Mouse (Mus musculus) liver, postnatal 0 days (tissue): Measurements from ENCODE around the gene 9930111J21Rik1. TPM values are rescaled to one million over a fixed set of nuclear protein-coding genes. Genes with fewer than 3 reads are reported as not detected.
A peak's percentile ranks its signal among the peaks of the same experiment; 100 is the strongest.
"Not testable (repeated sequence)": the region's sequence is repeated elsewhere in the genome, so short reads cannot be mapped to it uniquely, and the experiment has no call there.

Experiments used
- ATAC-seq: fragments of 200-750 bp; cut with Nextera tagmentation; 2 replicates; pipeline ENCODE4 v1.8.0; 2017; ENCODE audit warnings: mild to moderate bottlenecking, moderate library complexity
- DNase-seq: peaks from one replicate; pipeline ENCODE4 v3.0.0-alpha.2; 2016
- H3K27ac ChIP-seq: fragments of 300-500 bp; sonication (generic); 2 replicates; pipeline ENCODE4 v1.5.1; 2014; ENCODE audit warnings: antibody characterized with exemption, moderate library complexity, mild to moderate bottlenecking, low read depth
- H3K27me3 ChIP-seq: fragments of 300-500 bp; sonication (generic); 2 replicates; pipeline ENCODE4 v1.6.1; 2014; ENCODE audit warnings: low read length, control low read depth, mixed read lengths; ENCODE audit not compliant: insufficient read depth
- H3K36me3 ChIP-seq: fragments of 300-500 bp; sonication (generic); replicated peaks from 2 replicates; pipeline ENCODE4 v1.6.1; 2014; ENCODE audit warnings: mild to moderate bottlenecking, control low read depth, low read length, moderate library complexity, mixed read lengths; ENCODE audit not compliant: insufficient read depth
- H3K4me1 ChIP-seq: fragments of 300-500 bp; sonication (generic); 2 replicates; pipeline ENCODE4 v1.6.1; 2014; ENCODE audit warnings: antibody characterized with exemption, mild to moderate bottlenecking, control low read depth; ENCODE audit not compliant: insufficient read depth
- H3K4me2 ChIP-seq: fragments of 300-500 bp; sonication (generic); 2 replicates; pipeline ENCODE4 v1.6.1; 2014; ENCODE audit warnings: low read depth, mild to moderate bottlenecking, low read length, moderate library complexity, mixed read lengths
- H3K4me3 ChIP-seq: fragments of 300-500 bp; sonication (generic); 2 replicates; pipeline ENCODE4 v1.5.1; 2014; ENCODE audit warnings: low read depth, low read length
- H3K9ac ChIP-seq: fragments of 300-500 bp; sonication (generic); replicated peaks from 2 replicates; pipeline ENCODE4 v1.6.1; 2014; ENCODE audit warnings: mild to moderate bottlenecking, moderate library complexity
- H3K9me3 ChIP-seq: fragments of 300-500 bp; sonication (generic); 2 replicates; pipeline ENCODE4 v1.6.1; 2016; ENCODE audit warnings: mild to moderate bottlenecking, control low read depth, low read length, mixed read lengths
- WGBS: fragments of 180-500 bp; shearing (Covaris S2); extraction: QIAGEN DNeasy Blood & Tissue Kit; methylation state at CpG from one replicate; pipeline ENCODE4 v1.1.7; 2014; ENCODE audit not compliant: insufficient replicate concordance; 5-methylcytosine and 5-hydroxymethylcytosine counted together
- polyA plus RNA-seq: library from polyadenylated mRNA; unstranded; fragments of >200 nt; fragmentation: Nextera tagmentation; extraction: Ambion mirVana; gene quantifications from 2 replicates; pipeline ENCODE4 v1.2.1, GENCODE M21; 2015

The 9930111J21Rik1 gene
- polyA plus RNA-seq, 1 experiment from 2014 or later = 1.2 TPM

DNA sequence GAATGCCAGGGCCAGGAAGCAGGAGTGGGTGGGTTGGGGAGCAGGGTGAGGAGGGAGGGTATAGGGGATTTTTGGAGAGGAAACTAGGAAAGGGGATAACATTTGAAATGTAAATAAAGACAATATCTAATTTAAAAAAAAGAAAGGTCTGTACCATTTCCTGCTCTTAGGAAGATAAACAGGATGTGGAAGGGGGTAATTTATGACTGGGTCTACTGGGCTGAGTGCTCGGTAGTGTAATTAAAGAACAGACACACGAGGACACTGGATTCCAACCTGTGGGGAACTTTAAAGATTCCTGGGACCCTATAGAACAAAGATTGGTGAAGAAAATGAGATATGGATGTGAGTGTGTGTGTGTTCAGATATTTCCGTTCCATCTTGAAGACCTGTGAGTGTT, 3.6 kb upstream of the 9930111J21Rik1 start:
- H3K27me3 ChIP-seq, H3K4me3 ChIP-seq, H3K9ac ChIP-seq, DNase-seq, H3K9me3 ChIP-seq, H3K36me3 ChIP-seq, ATAC-seq, H3K27ac ChIP-seq, H3K4me1 ChIP-seq, H3K4me2 ChIP-seq: not testable (repeated sequence)
- WGBS = no CpG with 5 or more reads among the region's 3 CpGs

DNA sequence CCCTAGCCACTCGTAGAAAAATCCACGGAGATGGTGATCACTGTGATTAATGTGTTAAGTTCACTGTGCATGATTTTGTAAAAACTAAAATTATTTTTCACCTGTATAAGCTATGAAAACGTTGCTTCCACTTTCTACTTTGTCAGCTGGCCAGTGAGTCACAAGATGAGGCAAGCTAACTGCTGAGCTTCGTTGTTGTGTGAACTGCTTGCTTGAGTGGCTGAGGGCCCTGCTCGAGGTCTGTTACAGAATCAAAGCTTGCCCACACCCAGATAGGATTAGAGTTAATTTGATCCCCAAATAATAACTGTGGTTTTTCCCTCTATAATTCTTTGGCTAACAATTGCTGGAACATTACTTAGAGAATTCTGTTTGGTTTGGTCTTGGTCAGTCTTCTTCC, 854 bp upstream of the 9930111J21Rik1 start:
- not testable (repeated sequence) for DNase-seq, H3K27ac ChIP-seq, ATAC-seq, H3K9me3 ChIP-seq, H3K4me3 ChIP-seq, H3K27me3 ChIP-seq, H3K9ac ChIP-seq, H3K36me3 ChIP-seq, H3K4me2 ChIP-seq, H3K4me1 ChIP-seq
- no CpG with 5 or more reads among the region's 5 CpGs for WGBS

DNA sequence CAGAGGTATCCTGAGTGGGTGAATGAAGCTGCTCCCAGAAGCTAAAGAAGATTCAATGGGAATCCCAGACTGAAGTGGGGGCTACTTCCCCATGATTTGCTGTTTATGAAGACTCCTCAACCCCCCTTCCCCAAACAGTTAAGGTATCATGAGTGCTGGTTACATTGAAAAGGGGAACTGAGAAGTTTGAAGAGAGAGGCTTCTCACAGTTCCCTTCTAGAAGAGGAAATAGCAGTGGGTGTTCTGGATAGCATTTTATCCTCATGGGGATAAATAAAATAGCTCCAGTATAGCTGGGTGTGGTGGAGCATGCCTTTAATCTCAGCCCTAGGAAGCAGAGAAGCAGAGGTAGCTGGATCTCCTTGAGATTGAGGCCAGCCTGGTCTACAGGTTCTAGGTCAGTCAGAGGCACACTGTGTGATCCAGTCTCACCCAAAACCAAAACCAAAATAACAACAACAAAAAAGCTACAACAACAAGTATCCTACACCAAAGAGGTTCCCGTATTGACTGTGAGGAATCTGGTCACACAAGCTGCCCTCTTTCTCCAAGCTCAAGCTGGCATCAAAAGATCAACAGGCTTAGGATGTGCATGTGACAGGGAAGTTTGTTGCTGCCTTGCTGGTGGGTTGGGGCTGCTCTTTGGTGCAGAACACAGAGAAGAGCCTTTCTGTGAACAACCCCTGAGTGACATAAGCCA, 808 bp downstream of the 9930111J21Rik1 start, which contains the start of gene Olfr56:
Gene Olfr56, plus strand, starts transcription at position 650 of the 700 bp plus-strand sequence.
- not testable (repeated sequence) for H3K9ac ChIP-seq, H3K27ac ChIP-seq, H3K9me3 ChIP-seq, DNase-seq, H3K4me1 ChIP-seq, H3K4me3 ChIP-seq, H3K27me3 ChIP-seq, H3K36me3 ChIP-seq, H3K4me2 ChIP-seq
- no CpG with 5 or more reads among the region's 1 CpGs for WGBS
- ATAC-seq = peak; percentile 53

DNA sequence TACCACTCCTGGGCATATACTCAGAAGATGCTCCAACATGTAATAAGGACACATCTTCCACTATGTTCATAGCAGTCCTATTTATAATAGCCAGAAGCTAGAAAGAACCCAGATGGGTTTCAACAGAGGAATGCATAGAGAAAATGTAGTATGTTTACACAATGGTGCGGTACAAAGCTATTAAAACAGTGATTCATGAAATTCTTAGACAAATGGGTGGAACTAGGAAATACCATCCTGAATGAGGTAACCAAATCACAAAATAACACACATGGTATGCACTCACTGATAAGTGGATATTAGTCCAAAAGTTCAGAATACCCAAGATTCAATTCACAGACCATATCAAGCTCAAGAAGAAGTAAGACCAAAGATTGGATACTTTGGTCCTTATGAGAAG, 4.5 kb downstream of the 9930111J21Rik1 start:
- H3K9me3 ChIP-seq, H3K4me2 ChIP-seq, H3K4me1 ChIP-seq, H3K36me3 ChIP-seq, H3K4me3 ChIP-seq, H3K9ac ChIP-seq, DNase-seq, ATAC-seq, H3K27me3 ChIP-seq, H3K27ac ChIP-seq: not testable (repeated sequence)
- WGBS = no CpG with 5 or more reads among the region's 1 CpGs

DNA sequence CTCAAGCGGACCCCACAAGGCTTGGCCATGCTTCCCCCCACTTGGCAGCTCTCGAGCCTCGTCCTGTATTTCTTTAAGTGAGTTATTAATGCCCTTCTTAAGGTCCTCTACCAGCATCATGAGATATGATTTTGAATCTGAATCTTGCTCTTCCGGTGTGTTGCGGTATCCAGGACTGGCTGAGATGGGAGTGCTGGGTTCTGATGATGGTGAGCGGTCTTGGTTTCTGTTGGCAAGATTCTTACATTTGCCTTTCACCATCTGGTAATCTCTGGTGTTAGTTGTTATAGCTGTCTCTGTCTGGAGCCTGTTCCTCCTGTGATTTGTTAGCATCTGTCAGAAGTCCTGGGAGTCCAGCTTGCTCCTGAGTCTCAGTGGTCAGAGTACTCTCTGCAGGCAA, 33.1 kb downstream of the 9930111J21Rik1 start, which contains the start of gene Psme2b:
Gene Psme2b, minus strand, starts transcription at position 101 of the 400 bp plus-strand sequence.
- 88% methylated on average over 6 of the region's 6 CpGs for WGBS

DNA sequence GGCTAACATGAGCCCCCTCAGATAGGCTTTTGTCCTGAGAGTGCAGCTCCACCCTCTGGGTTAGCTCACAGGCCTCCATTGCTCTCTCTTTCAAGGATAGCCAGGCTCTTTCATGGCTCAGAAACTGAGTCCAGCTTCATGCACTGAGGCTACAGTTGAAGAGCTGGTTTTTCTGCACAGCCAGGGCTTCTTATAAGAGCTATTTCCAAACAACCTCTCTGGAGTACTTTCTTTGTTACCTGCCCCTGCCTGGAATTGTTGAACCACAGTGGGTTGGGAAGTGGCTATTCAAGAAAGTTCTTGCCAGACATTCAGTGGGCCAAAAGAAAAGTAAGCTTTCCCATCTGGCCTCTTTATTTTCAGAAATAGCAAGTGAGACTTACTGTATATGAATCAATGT, 39.9 kb downstream of the 9930111J21Rik1 start:
- H3K9ac ChIP-seq, ATAC-seq, H3K4me2 ChIP-seq, DNase-seq, H3K36me3 ChIP-seq, H3K27ac ChIP-seq, H3K9me3 ChIP-seq, H3K4me1 ChIP-seq, H3K27me3 ChIP-seq, H3K4me3 ChIP-seq: not testable (repeated sequence)

More for the DNA sequence above, 33.1 kb downstream of the 9930111J21Rik1 start, which contains the start of gene Psme2b:
- not testable (repeated sequence) for H3K9me3 ChIP-seq, H3K36me3 ChIP-seq, H3K9ac ChIP-seq, H3K27ac ChIP-seq, H3K4me2 ChIP-seq, H3K27me3 ChIP-seq, H3K4me1 ChIP-seq, H3K4me3 ChIP-seq, DNase-seq, ATAC-seq

DNA sequence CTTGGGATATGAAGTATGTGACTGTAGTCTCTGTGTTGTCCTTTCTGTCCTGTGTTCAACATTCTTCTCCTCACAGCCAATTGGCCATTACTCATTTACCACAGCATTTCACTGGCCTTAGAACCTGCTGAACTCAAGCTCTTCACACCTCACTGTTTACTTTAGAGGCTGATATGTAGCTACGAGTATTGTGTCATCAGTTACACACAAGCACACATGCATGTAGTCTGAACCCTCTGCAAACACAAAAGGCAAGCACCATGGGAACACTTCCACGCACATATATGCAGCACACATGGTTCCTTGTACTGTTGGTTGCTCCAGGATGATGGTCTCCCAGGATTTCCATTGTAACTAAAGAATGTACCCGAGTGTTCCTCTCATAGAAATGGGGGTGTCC, 43.9 kb downstream of the 9930111J21Rik1 start:
- not testable (repeated sequence) for H3K27ac ChIP-seq, H3K4me1 ChIP-seq, H3K4me3 ChIP-seq, DNase-seq, H3K36me3 ChIP-seq, H3K9me3 ChIP-seq, H3K4me2 ChIP-seq, H3K9ac ChIP-seq, H3K27me3 ChIP-seq
- ATAC-seq = 0 out of 2 replicates have a peak, but pooled peaks have one; percentile 36
- no CpG with 5 or more reads among the region's 3 CpGs for WGBS

DNA sequence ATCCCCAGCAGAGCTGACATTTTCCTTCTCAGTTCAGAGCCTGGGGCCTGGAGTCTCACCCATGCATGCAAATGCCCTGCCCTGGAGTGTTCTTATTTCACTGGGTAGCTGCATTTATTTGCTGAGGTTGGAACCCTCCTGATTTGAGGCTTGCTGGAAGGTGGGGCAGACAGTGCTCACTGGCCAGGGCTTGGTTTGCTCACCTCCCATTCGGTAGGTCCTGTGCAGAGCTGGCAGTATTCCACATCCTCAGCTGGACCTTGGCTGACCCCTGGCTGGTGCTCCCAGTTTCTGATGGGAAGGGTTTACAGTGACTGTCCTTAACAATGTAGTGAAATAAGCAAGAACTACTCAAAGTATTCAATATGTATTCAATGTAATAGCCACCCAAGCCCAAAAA, 45.3 kb downstream of the 9930111J21Rik1 start:
- not testable (repeated sequence) for H3K27me3 ChIP-seq, H3K27ac ChIP-seq, H3K9ac ChIP-seq, H3K4me3 ChIP-seq, H3K4me1 ChIP-seq, DNase-seq, H3K9me3 ChIP-seq, H3K4me2 ChIP-seq, ATAC-seq, H3K36me3 ChIP-seq
- WGBS = 9% methylated on average over 1 of the region's 1 CpGs

DNA sequence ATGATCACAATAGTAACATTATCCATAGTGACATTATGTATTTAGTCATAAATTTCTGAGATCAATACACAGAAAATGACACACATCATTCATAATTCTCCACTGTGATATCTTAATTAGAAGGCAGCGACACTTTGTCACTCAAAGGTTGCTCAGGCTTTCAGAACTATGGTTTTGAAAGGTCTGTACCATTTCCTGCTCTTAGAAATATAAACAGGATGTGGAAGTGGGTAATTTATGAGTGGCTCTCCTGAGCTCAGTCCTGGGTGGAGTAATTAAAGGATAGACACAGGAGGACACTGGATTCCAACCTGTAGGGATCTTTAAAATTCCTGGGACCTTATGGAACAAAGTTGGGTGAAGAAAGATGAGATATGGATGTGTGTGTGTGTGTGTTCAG, 45.8 kb downstream of the 9930111J21Rik1 start:
- ATAC-seq, H3K27me3 ChIP-seq, H3K9me3 ChIP-seq, H3K4me1 ChIP-seq, H3K4me3 ChIP-seq, H3K9ac ChIP-seq, H3K27ac ChIP-seq, H3K4me2 ChIP-seq, DNase-seq, H3K36me3 ChIP-seq: not testable (repeated sequence)
- WGBS = 43% methylated on average over 1 of the region's 1 CpGs

DNA sequence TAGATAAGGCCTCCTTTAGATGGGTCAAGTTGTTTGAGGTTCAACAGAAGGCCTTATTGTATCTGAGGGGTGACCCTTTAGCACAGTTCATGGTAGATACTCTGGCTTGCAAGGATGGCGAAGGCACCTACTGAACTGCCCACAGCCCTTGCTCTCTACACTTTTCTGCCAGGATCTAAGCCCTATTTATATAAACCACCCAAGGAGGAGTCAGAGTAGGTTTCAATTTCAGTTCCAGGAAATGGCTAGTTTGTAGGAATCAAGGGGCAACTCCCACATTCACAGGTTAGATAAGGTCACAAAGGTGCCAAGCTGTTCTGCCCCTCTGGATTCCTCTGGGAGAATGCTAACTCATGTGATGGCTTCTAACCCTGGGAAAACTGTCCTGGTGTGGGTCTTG, 51.1 kb downstream of the 9930111J21Rik1 start:
- H3K4me1 ChIP-seq, H3K4me3 ChIP-seq, H3K9ac ChIP-seq, H3K4me2 ChIP-seq, ATAC-seq, DNase-seq, H3K36me3 ChIP-seq, H3K27me3 ChIP-seq, H3K27ac ChIP-seq, H3K9me3 ChIP-seq: not testable (repeated sequence)
- 86% methylated on average over 1 of the region's 1 CpGs for WGBS
